Mouse (Mus musculus) left cerebral cortex, postnatal 25 days (tissue): ENCODE results near the gene Gm9821. TPM values are rescaled to one million over a fixed set of nuclear protein-coding genes. Genes with fewer than 3 reads are reported as not detected.
A peak's percentile ranks its signal among the peaks of the same experiment; 100 is the strongest.

Experiments
- DNase-seq, 2 experiments: peaks; one replicate each; pipeline ENCODE4 v3.0.0; 2022; ENCODE audit warnings: low spot score in 2 of 2, mixed read lengths in 1 of 2
- intact Hi-C: fragments of 180-260 bp; cut with DNase I; formaldehyde crosslinking; loops from one replicate; pipeline ENCODE4 v1.15.1; 2025
- total RNA-seq, 2 experiments: library from RNA; stranded (reverse); gene quantifications; 2 replicates each; pipeline ENCODE4 v1.2.3; 2021

Gm9821 gene
- total RNA-seq, 2 experiments from 2014 or later, result not detected

DNA sequence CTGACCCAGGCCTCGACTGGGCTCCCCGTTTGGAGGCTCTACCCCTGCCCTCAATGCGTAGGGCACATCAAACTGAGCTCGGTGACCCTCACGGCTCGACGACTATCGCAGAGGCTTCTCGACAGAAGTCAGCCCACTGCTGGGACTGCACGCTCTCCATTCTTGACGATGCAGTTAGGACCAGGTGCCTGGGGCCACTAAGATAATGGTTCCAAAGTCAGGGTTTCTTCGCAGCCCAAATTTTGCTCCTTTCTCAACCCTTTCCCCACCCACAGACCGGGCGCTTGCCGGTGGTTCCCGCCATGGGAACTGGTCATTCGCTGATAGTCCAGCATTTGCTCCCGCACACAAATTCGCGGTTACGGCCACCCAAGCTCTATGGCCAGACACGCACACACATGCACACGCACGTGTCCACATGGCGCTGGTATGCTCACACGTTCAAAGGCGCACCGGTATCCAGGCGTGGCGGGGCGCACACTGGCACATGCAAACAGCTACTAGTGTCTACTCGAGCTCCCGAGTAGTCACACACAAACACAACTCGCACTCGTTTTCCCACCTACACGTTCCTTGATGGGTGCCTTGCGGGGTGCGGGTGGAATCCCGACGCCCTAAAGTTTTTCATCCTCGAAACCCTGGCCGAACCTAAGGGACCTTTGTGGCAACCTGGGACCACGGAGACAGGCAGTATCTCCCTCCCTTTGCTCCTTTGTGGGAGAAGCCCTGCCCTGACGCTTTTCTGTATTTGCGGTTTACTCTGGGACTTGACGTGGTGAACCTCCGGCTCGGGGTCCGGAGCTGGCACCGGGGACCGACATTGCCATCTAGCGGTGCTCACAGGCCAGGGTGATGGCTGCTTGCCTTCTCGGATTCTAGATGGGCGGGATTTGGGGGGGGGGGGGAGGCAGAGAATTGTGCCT is 21.8 kb upstream of the Gm9821 start:
- intact Hi-C loops, result loop anchor here (1.0 to 2.0 kb wide), 2 partner anchors 144 to 213 kb away; partner anchors contain the start of genes Atg13 and Harbi1
- DNase-seq, result peak in 1 of 2 experiments; percentile 83

DNA sequence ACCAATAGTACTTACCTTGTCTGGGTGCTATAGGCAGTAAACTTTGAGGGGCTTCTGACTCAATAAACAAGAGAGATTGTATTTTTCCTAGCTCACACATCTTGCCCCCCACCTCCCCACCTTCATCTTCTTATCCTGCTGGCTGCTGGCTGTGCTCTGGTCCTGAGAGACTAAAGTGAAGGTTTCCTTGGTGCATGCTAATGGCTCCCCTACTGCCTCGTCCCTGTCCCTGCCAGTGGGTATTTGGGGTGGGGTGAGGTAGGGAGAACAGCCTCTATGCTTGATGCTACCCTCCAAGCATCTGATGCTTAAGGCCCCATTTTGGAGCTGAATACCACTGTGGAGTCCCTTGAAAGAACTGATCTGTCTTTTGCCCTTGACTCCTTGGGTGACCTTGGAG is 20.8 kb upstream of the Gm9821 start:
- intact Hi-C loops, result loop anchor here (1.0 to 5.0 kb wide), 2 partner anchors 38 to 145 kb away; no protein-coding TSS in a partner anchor
- DNase-seq, result peak in 1 of 2 experiments; percentile 6

DNA sequence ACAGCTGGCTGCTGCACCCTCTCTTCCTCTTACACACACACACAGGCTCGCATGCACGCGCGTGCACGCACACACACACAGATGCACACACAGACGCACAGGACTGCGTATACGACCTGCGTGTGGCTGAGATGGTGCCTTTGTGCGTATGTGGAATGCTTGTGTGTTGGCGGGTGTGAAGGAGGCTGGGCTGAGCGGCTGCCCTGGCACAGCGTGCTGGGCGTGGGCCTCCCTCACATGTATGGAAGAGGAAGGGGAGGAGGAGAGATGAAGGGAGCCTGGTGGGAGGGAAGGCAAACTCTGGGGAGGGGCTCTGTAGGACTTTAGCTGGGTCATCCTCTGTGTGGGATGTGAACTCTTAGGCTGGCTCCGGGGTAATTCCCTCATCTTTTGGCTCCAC is 20.1 kb upstream of the Gm9821 start:
- peak in 1 of 2 experiments; percentile 93 for DNase-seq

DNA sequence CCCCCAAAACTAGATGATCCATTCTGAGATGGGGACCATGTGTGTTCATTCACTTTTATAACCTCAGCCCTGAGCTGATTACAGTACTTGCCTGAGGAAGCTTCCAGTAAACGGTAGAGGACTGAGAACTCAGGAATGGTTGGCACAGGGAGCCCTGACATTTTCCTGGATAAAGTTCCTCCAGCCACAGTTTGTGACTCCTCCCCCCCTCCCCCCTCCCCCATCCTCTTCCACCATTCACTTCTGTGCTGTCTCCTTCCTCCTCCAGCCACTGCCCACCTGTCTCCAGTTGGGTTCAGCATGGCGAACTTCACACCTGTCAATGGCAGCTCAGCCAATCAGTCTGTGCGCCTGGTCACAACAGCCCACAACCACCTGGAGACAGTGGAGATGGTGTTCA is 18.6 kb upstream of the Gm9821 start, which contains the start of gene Chrm4:
Gene Chrm4 (plus strand): TSS at position 301 of the 400 bp plus-strand sequence.
- DNase-seq, result no peak
- intact Hi-C loops, result loop anchor here (5.0 kb wide), 1 partner anchor 35 kb away; no protein-coding TSS in a partner anchor

More for the DNA sequence above, 20.1 kb upstream of the Gm9821 start:
- intact Hi-C loops, result loop anchor here (5.0 kb wide), 1 partner anchor 37 kb away; no protein-coding TSS in a partner anchor

DNA sequence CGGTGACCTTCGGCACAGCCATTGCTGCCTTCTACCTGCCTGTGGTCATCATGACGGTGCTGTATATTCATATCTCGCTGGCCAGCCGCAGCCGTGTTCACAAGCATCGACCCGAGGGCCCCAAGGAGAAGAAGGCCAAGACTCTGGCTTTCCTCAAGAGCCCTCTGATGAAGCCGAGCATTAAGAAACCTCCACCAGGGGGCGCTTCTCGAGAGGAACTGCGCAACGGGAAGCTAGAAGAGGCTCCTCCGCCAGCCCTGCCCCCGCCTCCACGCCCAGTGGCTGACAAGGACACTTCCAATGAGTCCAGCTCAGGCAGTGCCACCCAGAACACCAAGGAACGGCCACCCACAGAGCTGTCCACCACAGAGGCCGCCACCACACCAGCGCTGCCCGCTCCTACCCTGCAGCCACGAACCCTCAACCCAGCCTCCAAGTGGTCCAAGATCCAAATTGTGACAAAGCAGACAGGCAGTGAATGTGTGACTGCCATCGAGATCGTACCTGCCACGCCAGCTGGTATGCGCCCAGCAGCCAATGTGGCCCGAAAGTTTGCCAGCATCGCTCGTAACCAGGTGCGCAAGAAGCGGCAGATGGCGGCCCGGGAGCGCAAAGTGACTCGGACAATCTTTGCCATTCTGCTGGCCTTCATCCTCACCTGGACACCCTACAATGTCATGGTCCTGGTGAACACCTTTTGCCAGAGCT is 17.5 kb upstream of the Gm9821 start:
- DNase-seq, result peak; percentile 80 to 86
- intact Hi-C loops, result loop anchor here (5.0 kb wide), 1 partner anchor 34 kb away; no protein-coding TSS in a partner anchor

DNA sequence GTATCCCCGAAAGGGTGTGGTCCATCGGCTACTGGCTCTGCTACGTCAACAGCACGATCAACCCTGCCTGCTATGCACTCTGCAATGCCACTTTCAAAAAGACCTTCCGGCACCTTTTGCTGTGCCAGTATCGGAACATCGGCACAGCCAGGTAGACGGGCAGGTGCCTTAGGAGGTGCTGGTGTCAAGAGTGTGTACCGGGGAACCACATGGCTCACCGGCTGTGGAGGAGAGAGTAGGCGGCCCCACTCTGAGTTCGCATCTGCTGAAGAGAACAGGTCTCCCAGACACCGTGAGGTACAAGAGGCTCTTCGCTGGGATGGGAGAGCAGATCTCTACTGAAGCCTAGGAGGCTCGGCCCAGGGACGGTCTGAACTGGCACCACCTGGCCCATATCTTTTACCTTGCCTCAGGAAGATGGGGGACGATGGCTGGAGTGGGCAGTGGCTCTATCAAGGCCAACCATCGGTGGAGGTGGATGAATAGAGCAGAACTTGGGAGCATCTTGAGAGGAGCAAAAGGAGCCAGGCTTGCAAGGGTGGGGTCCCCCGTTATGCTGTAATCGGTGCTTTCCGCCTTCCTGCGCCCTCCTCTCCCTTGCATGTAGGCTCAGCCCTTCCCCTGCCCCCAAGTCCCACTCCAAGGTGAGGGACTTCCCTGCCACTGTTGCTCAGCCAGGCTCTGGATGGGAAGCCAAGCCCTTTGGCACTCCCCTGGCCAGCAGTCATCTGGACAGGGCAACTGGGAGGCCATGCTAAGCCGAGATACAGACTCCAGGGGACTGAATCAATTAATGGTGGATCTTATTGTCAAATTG is 16.8 kb upstream of the Gm9821 start:
- DNase-seq, result peak; percentile 20 to 60
- intact Hi-C loops, result loop anchor here (5.0 kb wide), 1 partner anchor 34 kb away; no protein-coding TSS in a partner anchor

DNA sequence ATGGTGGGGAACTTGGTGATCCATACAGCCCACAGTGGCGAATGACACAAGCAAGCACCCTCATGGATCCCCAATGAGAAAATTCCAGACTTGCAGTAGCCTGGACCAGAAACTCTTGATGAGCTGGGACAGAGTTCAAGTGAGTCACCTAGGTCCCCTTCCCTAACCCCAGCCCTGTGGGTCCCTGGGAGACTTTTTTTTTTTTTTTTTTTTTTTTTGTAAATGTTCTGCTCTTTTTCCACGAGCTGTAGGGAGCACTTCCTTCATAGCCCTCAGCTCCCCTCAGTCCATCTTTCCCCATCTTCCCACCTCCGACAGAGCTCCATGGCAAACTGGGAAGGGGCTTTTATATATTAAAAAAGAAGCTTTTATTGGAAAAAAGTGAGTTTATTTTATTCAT is 16.0 kb upstream of the Gm9821 start:
- intact Hi-C loops, result loop anchor here (5.0 kb wide), 1 partner anchor 33 kb away; no protein-coding TSS in a partner anchor
- no peak for DNase-seq

DNA sequence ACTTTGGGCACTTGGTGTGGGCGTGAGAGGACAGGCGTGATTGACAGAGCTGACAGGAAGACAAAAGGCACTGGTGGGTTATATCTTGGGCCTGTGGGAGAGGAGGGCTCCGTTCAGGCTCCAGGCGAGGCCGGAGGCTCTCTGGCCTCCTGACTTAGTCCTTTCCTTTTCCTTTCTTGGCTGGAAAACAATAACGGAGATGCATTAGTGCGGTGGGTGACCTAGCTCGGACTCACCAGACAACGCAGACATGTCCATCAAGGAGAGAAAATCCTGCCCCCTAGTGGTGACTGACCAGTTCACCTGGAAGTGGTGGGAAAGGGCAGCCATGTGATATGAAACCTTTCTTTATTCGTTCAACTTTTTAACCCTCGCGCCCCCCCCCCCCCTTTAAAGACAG is 15.6 kb upstream of the Gm9821 start:
- intact Hi-C loops, result loop anchor here (5.0 kb wide), 1 partner anchor 32 kb away; no protein-coding TSS in a partner anchor
- DNase-seq, result peak; percentile 45 to 69

DNA sequence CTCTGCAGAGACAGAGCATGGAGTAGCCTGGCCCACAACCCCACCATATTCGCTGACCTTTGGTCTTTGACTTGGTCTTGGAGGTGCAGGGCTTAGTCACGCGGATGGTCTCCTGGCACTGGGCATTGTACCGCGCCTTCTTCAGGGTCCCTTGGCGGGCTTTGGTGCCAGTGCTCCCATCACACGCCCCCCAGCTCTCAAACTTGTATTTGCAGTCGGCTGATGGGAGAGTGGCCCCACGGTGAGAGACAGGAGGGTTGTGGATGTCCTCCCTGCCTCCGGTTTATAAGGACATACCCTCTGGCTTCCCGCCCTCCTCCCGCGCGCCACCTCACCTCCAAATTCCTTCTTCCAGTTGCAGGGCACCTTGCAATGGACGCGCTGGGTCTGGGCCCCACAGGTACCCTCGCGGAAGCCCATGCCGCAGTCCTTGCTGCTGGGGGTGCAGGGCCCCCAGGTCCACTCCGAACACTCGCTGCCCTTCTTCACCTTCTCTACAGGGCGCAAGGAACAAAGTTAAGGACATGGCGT is 14.7 kb upstream of the Gm9821 start:
- intact Hi-C loops, result no loop called here
- DNase-seq, result peak in 1 of 2 experiments; percentile 6

DNA sequence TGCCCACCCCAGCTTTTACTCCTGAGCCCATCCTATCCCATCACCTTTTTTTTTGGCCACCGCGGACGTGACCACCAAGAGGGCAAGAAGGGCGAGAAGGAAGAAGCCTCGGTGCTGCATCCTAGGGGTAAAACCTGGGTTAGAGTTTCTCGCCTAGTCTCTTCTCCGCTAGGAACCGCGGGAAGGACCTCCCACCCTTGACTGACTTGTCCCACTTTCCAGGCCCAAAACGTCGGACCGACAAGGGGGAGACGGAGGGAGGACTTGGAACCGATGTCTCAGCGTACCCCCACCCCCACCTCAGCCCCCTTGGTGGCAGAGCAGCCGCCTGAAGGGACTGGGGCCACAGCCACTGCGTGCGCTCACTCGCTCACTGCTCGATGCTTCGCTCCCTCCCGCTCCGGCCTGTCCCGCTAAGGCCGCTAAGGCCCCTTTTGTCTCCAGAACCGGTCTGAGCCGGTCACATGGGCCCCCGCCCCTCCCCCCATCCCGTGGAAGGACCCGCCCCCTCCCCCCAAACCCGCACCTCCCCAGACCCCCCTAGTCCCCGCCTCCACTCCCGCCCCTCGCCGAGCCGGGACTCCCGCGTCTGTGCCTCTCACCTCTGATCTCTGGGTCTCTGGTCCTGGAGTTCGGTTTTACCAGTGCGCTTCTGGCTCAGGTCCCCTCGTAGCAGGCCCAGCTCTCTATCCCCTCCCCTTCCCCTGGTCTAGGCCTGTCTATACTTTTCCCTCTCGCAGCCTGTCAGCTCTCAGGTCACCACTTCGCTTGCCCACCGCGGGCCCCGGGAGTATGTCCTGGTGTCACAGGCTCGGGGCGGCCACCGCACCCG is 14.0 kb upstream of the Gm9821 start:
- intact Hi-C loops, result no loop called here
- peak in 1 of 2 experiments; percentile 18 for DNase-seq

DNA sequence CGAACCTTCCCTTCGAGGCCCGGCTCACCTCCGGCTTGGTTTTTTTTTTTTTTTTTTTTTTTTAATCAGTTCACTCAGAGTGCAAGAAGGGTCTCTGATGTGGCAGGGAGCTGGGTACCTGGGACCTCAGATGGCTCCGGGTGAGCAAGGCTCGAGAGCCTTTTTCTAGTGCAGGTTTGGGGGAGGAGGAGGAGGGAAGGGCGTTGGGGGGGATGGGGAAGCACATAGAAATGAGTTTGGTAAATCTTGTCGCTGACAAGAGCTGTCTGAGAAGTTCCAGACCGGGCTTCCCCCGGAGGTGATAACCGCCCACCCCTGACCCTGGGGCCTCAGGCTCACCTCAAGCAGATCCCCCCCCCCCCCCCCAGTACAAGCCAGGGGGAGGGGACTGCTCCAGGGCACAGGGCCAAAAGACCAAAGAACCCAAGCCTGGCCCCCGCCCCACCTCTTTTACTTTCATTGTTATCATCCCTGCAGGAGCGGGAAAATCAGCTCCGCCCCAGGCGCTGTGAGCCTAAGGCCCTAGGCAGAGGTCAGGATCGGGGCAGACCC is 13.3 kb upstream of the Gm9821 start, which contains the start of gene Mdk:
Gene Mdk (minus strand): TSS at position 138 of the 552 bp plus-strand sequence.
- intact Hi-C loops, result no loop called here
- peak in 1 of 2 experiments; percentile 6 for DNase-seq

DNA sequence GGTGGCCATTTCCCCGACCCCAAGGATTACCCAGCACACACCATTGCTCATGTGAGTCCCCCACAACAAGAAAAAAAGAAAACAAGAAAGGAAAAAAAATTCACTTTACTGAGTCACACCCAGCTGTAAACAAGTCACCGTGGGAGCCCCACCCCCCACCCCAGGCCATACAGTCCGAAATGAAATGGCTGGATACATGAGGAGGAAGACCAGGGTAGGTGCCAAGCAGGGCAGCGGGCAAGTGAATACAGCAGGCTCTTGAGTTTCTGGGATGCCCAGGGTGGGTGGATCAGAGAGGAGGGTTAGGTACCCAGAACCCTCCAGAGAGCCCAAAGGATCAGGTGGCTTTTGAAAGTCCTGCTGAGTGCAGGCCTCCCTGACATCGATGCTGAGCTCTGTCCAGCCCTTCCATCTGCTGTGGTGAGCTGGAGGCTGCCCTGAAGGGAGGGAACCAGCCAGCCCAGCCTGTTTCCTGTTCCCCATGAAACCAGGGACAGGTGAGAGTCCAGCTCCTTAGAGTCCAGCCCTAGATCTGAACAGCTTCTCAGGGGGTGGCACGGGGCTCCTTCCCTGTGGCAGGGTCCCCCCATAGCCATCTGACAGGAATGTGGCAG is 12.7 kb upstream of the Gm9821 start:
- DNase-seq, result peak in 1 of 2 experiments; percentile 30
- intact Hi-C loops, result no loop called here

DNA sequence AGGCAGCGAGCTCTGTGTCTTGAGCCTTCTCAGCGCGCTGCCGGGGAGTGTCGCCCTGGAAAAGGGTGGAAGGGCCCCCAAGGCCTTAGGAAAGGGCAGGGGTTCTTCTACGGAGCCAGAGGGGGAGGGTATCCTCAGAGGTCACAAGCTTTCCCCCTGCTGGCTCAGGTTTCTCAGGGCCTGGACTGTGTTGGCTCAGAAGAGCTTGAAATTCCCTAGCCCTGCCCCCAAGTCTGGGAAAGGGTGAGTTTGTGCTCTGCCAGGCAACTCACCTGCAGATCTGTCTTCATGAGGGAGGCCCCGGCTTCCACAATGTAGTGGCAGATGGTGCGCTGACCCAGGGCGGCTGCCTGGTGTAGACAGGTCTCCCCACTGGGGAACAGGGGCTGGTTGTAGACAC is 12.0 kb upstream of the Gm9821 start:
- intact Hi-C loops, result no loop called here
- peak in 1 of 2 experiments; percentile 7 for DNase-seq

DNA sequence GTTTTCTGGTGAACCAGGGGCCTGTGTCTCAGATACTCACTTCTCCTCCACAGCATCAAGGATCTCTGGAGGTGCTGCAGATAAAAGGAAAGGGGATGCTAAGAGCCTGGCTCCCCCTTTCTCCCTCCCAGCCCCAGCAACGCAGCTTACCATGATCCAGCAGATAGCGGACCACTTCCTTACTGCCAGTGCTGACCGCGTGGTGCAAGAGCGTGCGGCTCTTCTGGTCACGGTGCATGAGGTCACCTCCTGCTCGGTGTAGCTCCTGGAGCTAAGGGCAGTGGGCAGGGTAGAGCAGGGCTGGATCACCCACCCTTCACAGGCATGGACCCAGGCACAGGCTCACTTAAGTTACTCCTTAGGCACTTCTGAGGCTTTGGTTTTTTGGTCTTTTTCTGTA is 11.5 kb upstream of the Gm9821 start:
- intact Hi-C loops, result no loop called here
- DNase-seq, result no peak

DNA sequence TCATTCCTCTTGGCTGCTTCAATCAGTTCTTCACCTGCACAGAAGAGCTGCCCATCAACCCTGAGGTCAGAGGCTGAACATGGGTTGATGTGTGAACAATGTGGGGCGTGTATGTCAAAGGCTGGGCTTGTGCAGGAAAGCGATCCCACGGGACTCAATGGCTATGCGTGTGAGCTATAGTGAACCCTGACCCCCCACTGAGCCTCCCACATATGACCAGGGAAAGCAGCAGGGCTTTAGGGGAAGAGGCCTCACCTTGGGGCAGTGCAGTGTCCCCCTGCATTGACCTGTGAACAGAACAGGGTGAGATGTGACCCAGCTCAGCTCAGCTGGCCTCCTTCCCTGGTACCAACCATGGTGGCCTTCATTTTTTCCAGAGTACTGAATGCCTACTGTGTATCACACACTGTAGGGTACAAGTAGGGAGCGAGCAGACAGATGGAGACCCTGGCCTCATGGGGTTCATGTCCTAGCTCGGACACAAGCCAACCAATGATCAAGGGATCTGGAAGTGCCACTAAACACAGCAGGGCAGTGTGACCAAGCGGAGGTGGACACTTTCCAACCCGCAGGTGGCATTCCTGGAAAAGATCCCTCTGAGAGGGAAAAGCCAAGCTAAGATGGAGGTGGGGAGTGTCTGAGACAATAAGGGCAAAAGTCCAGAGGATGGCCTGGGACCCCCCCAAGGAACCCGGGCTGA is 10.5 kb upstream of the Gm9821 start:
- DNase-seq, result peak in 1 of 2 experiments; percentile 17
- intact Hi-C loops, result loop anchor here (5.0 kb wide), 1 partner anchor 37 kb away; no protein-coding TSS in a partner anchor

DNA sequence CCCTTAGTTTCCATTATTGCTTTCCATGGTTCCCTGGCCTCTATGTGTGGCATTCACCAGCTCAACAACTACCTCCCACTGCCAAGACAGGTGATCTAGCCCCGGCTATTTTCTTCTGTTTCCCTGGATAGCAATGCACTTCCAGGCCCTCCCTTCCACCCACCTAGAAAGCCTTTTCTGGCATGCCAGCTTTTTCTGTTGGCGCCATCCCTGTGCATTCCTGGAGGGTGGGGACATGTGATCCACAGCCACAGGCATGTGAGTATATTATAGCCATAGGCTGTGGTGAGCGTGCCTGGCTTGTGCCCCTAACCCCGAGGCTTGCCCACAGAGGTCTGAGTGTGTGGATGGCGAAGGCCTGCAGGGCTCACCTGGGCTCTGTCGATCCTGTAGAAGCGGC is 9.3 kb upstream of the Gm9821 start:
- DNase-seq, result peak in 1 of 2 experiments; percentile 92
- intact Hi-C loops, result loop anchor here (5.0 kb wide), 1 partner anchor 36 kb away; no protein-coding TSS in a partner anchor
